Mouse (Mus musculus) leukemia stem cell, adult 10-12 weeks (primary cell): ENCODE data around the gene Gm9611. TPM values are rescaled to one million over a fixed set of nuclear protein-coding genes. Genes with fewer than 3 reads are reported as not detected.

Experiments
- polyA plus RNA-seq: library from polyadenylated mRNA; stranded (reverse); fragments of >175 nt; gene quantifications from 2 replicates; pipeline ENCODE4 v1.2.3, GENCODE M21; 2012; ENCODE audit warnings: low replicate concordance

Gm9611 gene
- polyA plus RNA-seq: not detected in 2 replicates

GRCm38 (mm10) chr14:42297258-42297657 lies at the start of gene Gm9611:
Gene Gm9611, minus strand, starts transcription at chr14:42297358.

DNA sequence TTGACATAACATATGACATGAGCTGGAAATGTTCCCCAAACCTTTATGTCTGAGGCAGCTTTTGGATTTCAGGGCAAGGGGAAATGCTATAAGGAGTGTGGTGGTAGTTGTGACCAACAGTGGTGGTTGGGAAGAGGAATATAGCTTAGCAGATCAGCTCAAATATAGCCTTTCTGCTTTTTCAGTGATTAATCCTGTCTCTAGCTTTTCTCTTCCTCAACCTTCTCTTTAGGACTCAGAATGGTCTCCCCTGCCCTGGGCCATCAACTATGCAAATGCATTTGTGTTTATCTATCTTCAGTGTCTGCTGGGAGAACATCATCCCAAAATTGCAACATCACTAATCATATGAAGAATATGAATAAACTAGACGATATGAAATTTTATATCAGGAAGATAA lies 12.8 kb upstream of the Gm9611 start, which contains the start of gene Gm7995:
Gene Gm7995, plus strand, starts transcription at position 301 of the 400 bp plus-strand sequence.

DNA sequence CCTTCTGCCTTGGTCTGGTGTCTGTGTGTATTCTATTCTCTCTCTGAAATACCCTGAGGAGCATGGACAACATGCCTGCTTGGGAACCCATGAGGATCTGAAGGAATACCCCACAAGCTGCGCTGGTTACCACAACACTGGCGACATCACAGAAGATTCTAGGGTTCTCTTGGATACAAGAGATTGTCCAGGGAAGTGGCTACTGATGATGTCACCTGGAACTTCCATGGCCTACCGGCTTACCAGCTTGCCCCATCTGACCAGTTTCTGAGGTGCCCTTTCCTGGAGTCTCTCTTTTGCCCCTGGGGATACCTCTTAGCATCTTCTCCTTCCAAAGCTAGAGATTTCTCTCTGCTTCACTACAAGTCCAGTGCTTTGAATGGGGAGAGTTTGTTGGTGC lies 37.2 kb downstream of the Gm9611 start, which contains the start of gene Gm17026:
Gene Gm17026, minus strand, starts transcription at position 101 of the 400 bp plus-strand sequence.

Other genes starting within 250 kb of the Gm9611 start
- gene Gm7951, start 180.0 kb downstream of the Gm9611 start, polyA plus RNA-seq: not detected in 2 replicates
- gene Gm17027, start 134.7 kb downstream of the Gm9611 start, polyA plus RNA-seq: not detected in 2 replicates
- gene Gm3573, start 106.6 kb downstream of the Gm9611 start, polyA plus RNA-seq: not detected in 2 replicates
- gene Gm17026, start 37.3 kb downstream of the Gm9611 start, polyA plus RNA-seq: not detected in 2 replicates
- not detected in 2 replicates for gene Gm7995, start 12.9 kb upstream of the Gm9611 start, polyA plus RNA-seq
- gene Gm8005, start 142.3 kb upstream of the Gm9611 start, polyA plus RNA-seq: not detected in 2 replicates
- gene Gm8011, start 166.5 kb upstream of the Gm9611 start, polyA plus RNA-seq: not detected in 2 replicates
- gene Gm8020, start 205.0 kb upstream of the Gm9611 start, polyA plus RNA-seq: not detected in 2 replicates
- not detected in 2 replicates for gene Gm8024, start 226.9 kb upstream of the Gm9611 start, polyA plus RNA-seq